Comparison of ENCODE assay signal across 21 mouse cellular contexts in genomic region chr19:17130544-17130943, GRCm38 (mm10).
DNase-seq lines count a peak whose midpoint lies in the region; TF ChIP-seq lines count a peak whose summit lies in the region.
"Had no signal": no experiment of that assay in that cellular context is flagged by ENCODE, and none has a peak within 500 bp of the region (broad histone marks: within the 10 kb centered on the region; RNA-seq: fewer than 3 reads in every experiment).

No protein-coding gene starts in this region.

- TF ChIP-seq RAD21 in CH12.LX (IDR thresholded peaks at IDR 0.05; ENCODE audit: low read depth, low read length) (no peak), MEL (IDR thresholded peaks at IDR 0.05; ENCODE audit: low read depth, low read length) (no peak)

- intact Hi-C loops in heart, postnatal 14 days (cut with DNase I) = no loop called here

- H3K27ac ChIP-seq in CH12.LX (ENCODE audit: insufficient read depth, low read depth) = no peak overlapping the region
- no peak overlapping the region for H3K27ac ChIP-seq in ES-E14 (ENCODE audit: insufficient read depth, low read depth, low read length, poor library complexity, severe bottlenecking)
- H3K27ac ChIP-seq in MEL (ENCODE audit: control insufficient read depth, low read depth, low read length) = no peak overlapping the region

- TF ChIP-seq CTCF in CH12.LX (conservative IDR thresholded peaks at IDR 0.05 in 1 of 2, IDR thresholded peaks at IDR 0.05 in 1 of 2; ENCODE audit: low read depth in 2 of 2, low read length in 2 of 2) = no peak
- TF ChIP-seq CTCF in MEL (IDR thresholded peaks at IDR 0.05 in 2 of 3, conservative IDR thresholded peaks at IDR 0.05 in 1 of 3; ENCODE audit: control insufficient read depth in 1 of 3, insufficient read depth in 1 of 3, low read depth in 2 of 3, low read length in 3 of 3, poor library complexity in 1 of 3, severe bottlenecking in 1 of 3) = no peak

- no peak overlapping the region for H3K4me2 ChIP-seq in CH12.LX (ENCODE audit: insufficient read depth, low read depth, poor library complexity, severe bottlenecking)

- H3K27me3 ChIP-seq in CH12.LX (replicated peaks) (no peaks in the 10 kb centered on the region), MEL (ENCODE audit: control insufficient read depth in 1 of 2, insufficient read depth in 2 of 2, low read length in 2 of 2) (no peaks in the 10 kb centered on the region)
- H3K27me3 ChIP-seq: Patski had no signal

- H3K9ac ChIP-seq in CH12.LX (ENCODE audit: insufficient read depth, low read depth) (no peak overlapping the region), ES-E14 (ENCODE audit: insufficient read depth, low read depth, low read length, poor library complexity, severe bottlenecking) (no peak overlapping the region), MEL (ENCODE audit: control insufficient read depth, low read depth, low read length, poor library complexity, severe bottlenecking) (no peak overlapping the region)

- peaks cover 0 to 7% of the 10 kb centered on the region in 2 experiments; a peak in 2 of 4 replicates for H3K4me1 ChIP-seq in CH12.LX (ENCODE audit: control insufficient read depth in 1 of 2, insufficient read depth in 2 of 2)
- H3K4me1 ChIP-seq in ES-E14 (ENCODE audit: control insufficient read depth in 2 of 2, insufficient read depth in 2 of 2, low read length in 2 of 2, poor library complexity in 1 of 2) = no peaks in the 10 kb centered on the region
- H3K4me1 ChIP-seq in MEL (ENCODE audit: control insufficient read depth in 1 of 2, insufficient read depth in 2 of 2, low read length in 2 of 2) = no peaks in the 10 kb centered on the region

- dilution Hi-C loops in CH12.LX (cut with MboI; ENCODE audit: extremely low pct_ligation_motif_present, extremely low pct_unique_long_range_greater_than_20kb, low sequenced_read_pairs) = no loop called here

- H3K4me3 ChIP-seq in CH12.LX (replicated peaks in 1 of 3; ENCODE audit: low read depth in 2 of 3, low read length in 2 of 3, poor library complexity in 1 of 3) (no peak overlapping the region), ES-E14 (ENCODE audit: insufficient read depth in 1 of 2, low read depth in 1 of 2, low read length in 2 of 2, poor library complexity in 1 of 2, severe bottlenecking in 1 of 2) (no peak overlapping the region), MEL (ENCODE audit: control insufficient read depth in 1 of 2, insufficient read depth in 1 of 2, low read depth in 2 of 2, low read length in 2 of 2) (no peak overlapping the region)

- TF ChIP-seq EP300 in CH12.LX (IDR thresholded peaks at IDR 0.05; ENCODE audit: low read length) (no peak), MEL (IDR thresholded peaks at IDR 0.05; ENCODE audit: low read depth in 1 of 2, low read length in 2 of 2) (no peak)

- in situ Hi-C loops in CH12.LX (cut with MboI; ENCODE audit: low pct_ligation_motif_present, low pct_unique_long_range_greater_than_20kb, low sequenced_read_pairs) (no loop called here), ES-E14 (cut with MboI; ENCODE audit: low sequenced_read_pairs in 2 of 2, unreplicated experiment in 2 of 2) (no loop called here)

- H3K9me3 ChIP-seq in CH12.LX (replicated peaks; ENCODE audit: low read length) (no peaks in the 10 kb centered on the region), ES-E14 (ENCODE audit: control insufficient read depth, insufficient read depth, low read depth, low read length) (no peaks in the 10 kb centered on the region), MEL (replicated peaks; ENCODE audit: insufficient read depth, low read length) (no peaks in the 10 kb centered on the region)
- H3K9me3 ChIP-seq: G1E had no signal

- H3K36me3 ChIP-seq in CH12.LX (replicated peaks in 1 of 2; ENCODE audit: control insufficient read depth in 1 of 2, insufficient read depth in 1 of 2, low read length in 1 of 2) (no peaks in the 10 kb centered on the region), ES-E14 (ENCODE audit: control insufficient read depth, insufficient read depth, low read length, poor library complexity, severe bottlenecking) (no peaks in the 10 kb centered on the region), MEL (ENCODE audit: control insufficient read depth in 1 of 2, insufficient read depth in 2 of 2, low read length in 2 of 2) (no peaks in the 10 kb centered on the region)
- H3K36me3 ChIP-seq: G1E had no signal

- TF ChIP-seq POLR2A in CH12.LX (IDR thresholded peaks at IDR 0.05; ENCODE audit: low read depth, low read length) (no peak), MEL (IDR thresholded peaks at IDR 0.05; ENCODE audit: control insufficient read depth in 1 of 2, insufficient read depth in 1 of 2, low read depth in 1 of 2, low read length in 2 of 2, poor library complexity in 1 of 2) (no peak)

- H3K79me2 ChIP-seq in CH12.LX (replicated peaks; ENCODE audit: control insufficient read depth, extremely low read depth, insufficient read depth, poor library complexity, severe bottlenecking) (no peaks in the 10 kb centered on the region), MEL (ENCODE audit: control insufficient read depth, insufficient read depth, low read length, poor library complexity) (no peaks in the 10 kb centered on the region)

- DNase-seq in CH12.LX (ENCODE audit: extremely low read depth) (no peak), ES-E14 (ENCODE audit: low read depth, low spot score) (no peak), MEL (ENCODE audit: low read depth, low spot score) (no peak)
- DNase-seq in heart, postnatal 14 days = no peak
- no peak for DNase-seq in lung, adult 18-20 months
- no peak for DNase-seq in heart, postnatal 4 days
- DNase-seq: adrenal gland, adult 2 months; adrenal gland, adult 8-10 months; adrenal gland, postnatal 10 days; adrenal gland, postnatal 14 days; adrenal gland, postnatal 25 days; adrenal gland, postnatal 36 days; B cell, adult 2 months; cerebellum, adult 11 months; cerebellum, adult 11-12 months; cerebellum, adult 18-20 months; cerebellum, adult 2 months; cerebellum, adult 8-10 months; cerebellum, adult 9-10 months had no signal

TF ChIP-seq in CH12.LX, 34 proteins besides CTCF, POLR2A, EP300 and RAD21 (continues in another document):
- TF ChIP-seq GABPA (IDR thresholded peaks at IDR 0.05; ENCODE audit: insufficient replicate concordance, low read depth, low read length) (no peak), SMC3 (IDR thresholded peaks at IDR 0.05; ENCODE audit: low read depth, low read length) (no peak), CHD2 (IDR thresholded peaks at IDR 0.05; ENCODE audit: low read length) (no peak), MAFK (IDR thresholded peaks at IDR 0.05; ENCODE audit: insufficient replicate concordance, low read length) (peak; percentile 95), ETS1 (conservative IDR thresholded peaks at IDR 0.05; ENCODE audit: low read depth, low read length) (no peak), POLR2AphosphoS2 (IDR thresholded peaks at IDR 0.05; ENCODE audit: low read depth, low read length) (no peak), CHD1 (IDR thresholded peaks at IDR 0.05; ENCODE audit: low read depth, low read length) (no peak), MAZ (IDR thresholded peaks at IDR 0.05; ENCODE audit: low read depth, low read length) (no peak), ZKSCAN1 (IDR thresholded peaks at IDR 0.05; ENCODE audit: borderline replicate concordance, low read depth, low read length) (no peak), TBP (conservative IDR thresholded peaks at IDR 0.05; ENCODE audit: low read depth, low read length) (no peak), UBTF (IDR thresholded peaks at IDR 0.05; ENCODE audit: low read depth, low read length) (no peak), ZNF384 (IDR thresholded peaks at IDR 0.05; ENCODE audit: low read depth, low read length) (peak; percentile 19; the same call in 1 of the 2 replicates)

TF ChIP-seq in ES-E14, 5 proteins besides CTCF, POLR2A, EP300 and RAD21:
- TF ChIP-seq MAFK (IDR thresholded peaks at IDR 0.05; ENCODE audit: insufficient read depth, low read depth, low read length) (peak; percentile 94), ZNF384 (IDR thresholded peaks at IDR 0.05; ENCODE audit: low read depth, low read length) (no peak)

TF ChIP-seq in MEL, 35 proteins besides CTCF, POLR2A, EP300 and RAD21:
- TF ChIP-seq CHD2 (IDR thresholded peaks at IDR 0.05; ENCODE audit: low read length) (no peak), MAFK (IDR thresholded peaks at IDR 0.05; ENCODE audit: borderline replicate concordance, low read depth, low read length) (peak; percentile 60; the same call in 1 of the 2 replicates), POLR2AphosphoS2 (IDR thresholded peaks at IDR 0.05; ENCODE audit: low read length) (no peak)

Comparison
In these comparisons a context has a peak if more than half of its experiments do, and no peak if none do; other contexts are left out.
1. Of the 35 proteins assayed by ChIP-seq in both MEL and CH12.LX: peak only in MEL: none; only in CH12.LX: ZNF384; in both: MAFK; in neither: 33.